Mouse (Mus musculus): ENCODE results near the gene Dab1. TPM values are rescaled to one million over a fixed set of nuclear protein-coding genes. Genes with fewer than 3 reads are reported as not detected.

Gene Dab1
- polyA plus RNA-seq, 1 experiment = 10.4 TPM

GRCm38 (mm10) chr4:103929631-103930030, 310.5 kb downstream of the Dab1 start:
- DNase-seq (ENCODE audit: low read depth, low spot score) = no peak

DNA sequence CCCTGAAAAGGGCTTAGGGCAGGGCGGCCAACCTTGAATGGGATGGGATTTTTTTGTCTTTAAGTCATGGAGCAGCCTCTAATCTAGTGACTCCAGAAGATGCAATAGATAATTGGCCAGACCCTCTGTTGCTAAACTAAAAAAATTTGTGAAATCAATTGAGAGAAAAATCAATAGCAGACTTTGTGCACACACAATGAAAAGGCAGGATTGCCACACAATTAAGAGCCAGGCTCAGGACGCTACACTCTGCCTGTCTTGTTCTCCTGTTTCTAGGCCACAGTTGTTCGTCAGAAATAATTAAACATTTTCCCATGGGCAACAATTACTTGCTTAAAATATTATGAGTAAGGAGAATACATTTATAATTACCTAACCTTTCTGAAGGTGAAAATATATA, 315.2 kb downstream of the Dab1 start:
- WGBS = 73% methylated on average over 3 of the region's 3 CpGs
- no peak for DNase-seq (ENCODE audit: low read depth, low spot score)

- DNase-seq (ENCODE audit: low read depth, low spot score) = no peak
- WGBS = 37% methylated on average over 3 of the region's 3 CpGs
Measured at GRCm38 (mm10) chr4:103948255-103948654, 329.1 kb downstream of the Dab1 start.

- DNase-seq (ENCODE audit: low read depth, low spot score) = no peak
- 54% methylated on average over 9 of the region's 9 CpGs for WGBS
Measured at GRCm38 (mm10) chr4:103953652-103954220, 334.6 kb downstream of the Dab1 start.

DNA sequence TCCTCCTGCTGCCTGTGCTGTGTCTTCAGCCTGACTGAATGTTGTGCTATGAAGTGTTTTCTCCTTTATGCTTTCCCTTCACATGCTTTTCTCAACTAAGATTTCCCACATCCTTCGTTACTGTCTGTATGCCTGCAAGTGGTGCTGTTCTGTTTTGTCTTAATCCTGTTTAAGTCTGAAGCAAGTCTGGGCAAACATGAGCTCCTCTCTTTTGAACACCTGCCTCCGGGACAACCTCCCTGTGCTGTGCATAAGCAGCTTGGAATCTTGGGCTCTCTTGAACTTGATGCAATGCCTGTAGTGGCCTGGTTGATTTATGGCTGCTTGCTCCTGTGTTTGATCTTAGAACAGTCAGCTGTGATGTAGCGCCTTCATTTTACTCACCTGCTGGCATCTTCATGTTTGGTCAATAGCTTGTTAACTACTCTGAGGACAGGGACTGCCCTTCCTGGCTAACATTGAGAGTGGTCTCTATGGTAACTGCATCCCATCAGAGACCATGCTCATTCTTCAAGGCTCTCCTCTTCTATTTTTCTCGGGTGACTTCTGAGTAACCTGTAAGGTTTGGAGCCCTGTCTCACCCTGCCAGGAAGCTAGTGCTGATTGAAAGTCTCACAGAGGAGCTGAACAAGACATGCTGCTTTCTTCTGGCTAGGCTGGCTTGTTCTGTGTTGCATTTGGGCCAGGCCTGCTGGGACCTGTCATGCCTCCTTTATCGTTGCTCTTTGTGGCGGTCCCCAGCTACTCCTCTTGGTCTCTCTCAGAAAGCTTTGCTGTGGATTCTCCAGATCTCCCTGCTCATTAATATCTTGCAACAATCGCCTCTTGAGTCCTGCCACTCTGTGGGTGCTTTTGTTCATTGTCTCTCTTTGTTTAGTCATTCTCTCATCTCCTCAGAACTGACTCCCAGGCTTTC, 342.2 kb downstream of the Dab1 start:
- 53% methylated on average over 7 of the region's 7 CpGs for WGBS
- no peak for DNase-seq (ENCODE audit: low read depth, low spot score)

DNA sequence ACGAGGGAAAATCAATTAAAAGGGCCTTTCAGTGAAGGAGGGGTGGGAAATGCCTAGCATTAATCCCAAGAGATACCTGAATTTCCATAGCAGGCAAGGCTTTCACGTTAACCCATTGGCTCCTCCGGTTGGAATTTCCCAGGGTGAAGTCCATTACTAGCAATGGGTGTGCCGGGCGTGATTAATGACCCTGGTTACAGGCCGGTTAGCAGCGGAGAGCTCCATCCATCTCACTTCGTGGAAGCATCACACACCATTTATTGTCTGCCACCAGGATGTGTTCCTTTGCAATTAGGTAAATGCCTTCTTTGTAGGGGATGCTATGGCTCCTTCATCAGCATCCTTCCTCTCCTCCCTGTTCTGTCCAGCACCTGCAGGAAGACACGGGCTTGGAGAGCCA, 350.7 kb downstream of the Dab1 start:
- no peak for DNase-seq (ENCODE audit: low read depth, low spot score)
- WGBS = 47% methylated on average over 9 of the region's 9 CpGs

DNA sequence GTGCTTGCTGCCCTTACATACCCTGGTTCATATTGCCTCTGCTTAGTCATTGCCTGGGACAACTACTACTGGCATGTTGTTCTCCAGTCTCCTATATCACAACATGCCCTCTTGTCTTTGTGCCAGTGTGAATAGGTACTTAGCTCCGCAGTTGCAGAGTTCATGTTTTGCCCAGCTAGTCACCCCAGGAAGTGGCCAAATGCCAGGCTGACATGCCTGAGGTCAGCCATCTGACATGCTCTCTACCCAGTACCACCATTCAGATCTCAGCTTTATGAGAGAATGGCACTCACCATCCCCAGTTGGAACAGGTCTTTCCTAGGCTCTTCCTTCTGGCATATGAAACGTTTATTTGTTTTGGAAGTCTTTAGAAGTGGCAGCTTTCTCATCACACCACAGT, 355.4 kb downstream of the Dab1 start:
- DNase-seq (ENCODE audit: low read depth, low spot score) = no peak
- 67% methylated on average over 2 of the region's 2 CpGs for WGBS

- DNase-seq (ENCODE audit: low read depth, low spot score) = no peak
- WGBS = 78% methylated on average over 2 of the region's 2 CpGs
Measured at GRCm38 (mm10) chr4:103974946-103975345, 355.8 kb downstream of the Dab1 start.

DNA sequence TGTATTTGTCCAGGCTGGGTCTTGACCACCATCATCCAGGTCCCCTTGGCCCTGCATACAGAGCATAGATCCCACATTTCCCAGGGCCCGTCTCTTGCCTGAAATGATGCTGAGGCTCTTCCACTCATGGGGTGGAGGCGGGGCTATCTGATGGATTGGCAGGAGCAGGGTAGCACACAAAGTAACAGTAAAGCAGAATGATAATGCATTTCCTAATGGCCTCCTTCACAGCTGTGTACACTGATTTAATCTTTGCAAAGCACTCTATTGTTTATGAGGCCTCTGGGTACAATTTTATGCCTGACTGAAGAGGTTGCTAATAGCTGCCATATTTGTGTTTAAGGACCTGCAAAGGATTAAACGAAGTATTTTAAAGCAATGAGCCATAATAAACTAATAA, 374.7 kb downstream of the Dab1 start:
- DNase-seq (ENCODE audit: low read depth, low spot score) = no peak
- WGBS = 70% methylated on average over 3 of the region's 3 CpGs

DNA sequence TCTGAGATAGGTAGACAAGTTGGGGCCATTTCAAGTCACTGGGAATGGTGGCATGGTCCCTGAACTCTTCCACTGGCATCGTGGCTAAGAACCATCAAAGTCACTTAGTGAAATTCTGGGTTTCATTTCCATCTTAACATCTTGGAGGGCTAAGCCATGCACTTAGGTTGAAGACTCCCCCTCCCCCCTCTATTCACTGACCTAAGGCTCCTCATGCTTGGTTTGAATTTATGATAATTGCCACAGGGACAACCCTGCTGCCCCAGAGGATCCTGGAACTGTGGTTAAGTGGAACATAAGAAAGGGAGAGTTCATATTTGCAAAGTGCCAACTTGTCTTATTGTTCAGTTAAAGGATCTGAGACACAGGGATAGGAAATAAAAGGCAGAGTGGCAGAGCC, 375.2 kb downstream of the Dab1 start:
- no peak for DNase-seq (ENCODE audit: low read depth, low spot score)
- 72% methylated on average over 1 of the region's 1 CpGs for WGBS

- 63% methylated on average over 5 of the region's 5 CpGs for WGBS
- no peak for DNase-seq (ENCODE audit: low read depth, low spot score)
Measured at GRCm38 (mm10) chr4:104008406-104008805, 389.2 kb downstream of the Dab1 start.

- no peak for DNase-seq (ENCODE audit: low read depth, low spot score)
- WGBS = 60% methylated on average over 4 of the region's 4 CpGs
Measured at GRCm38 (mm10) chr4:104011683-104012082, 392.5 kb downstream of the Dab1 start.

DNA sequence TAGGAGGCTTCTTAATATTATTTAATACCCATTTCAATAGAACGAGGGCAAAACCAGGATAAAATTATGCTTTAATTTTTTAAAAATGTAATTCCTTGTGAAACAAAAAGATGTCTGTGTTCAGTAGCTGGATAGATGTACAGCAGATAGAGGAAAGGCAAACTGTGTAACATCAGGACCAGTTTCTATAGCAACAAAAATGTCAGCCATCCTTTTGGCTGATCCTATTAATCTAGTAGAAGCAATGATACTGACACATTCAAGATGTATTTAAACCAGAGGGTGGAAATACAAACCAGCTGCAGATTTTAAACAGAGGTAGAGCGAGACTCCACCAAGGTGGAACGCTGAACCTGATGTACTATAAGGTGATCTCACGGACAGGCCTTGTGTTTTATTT, 393.0 kb downstream of the Dab1 start:
- DNase-seq (ENCODE audit: low read depth, low spot score) = no peak
- 44% methylated on average over 4 of the region's 4 CpGs for WGBS

DNA sequence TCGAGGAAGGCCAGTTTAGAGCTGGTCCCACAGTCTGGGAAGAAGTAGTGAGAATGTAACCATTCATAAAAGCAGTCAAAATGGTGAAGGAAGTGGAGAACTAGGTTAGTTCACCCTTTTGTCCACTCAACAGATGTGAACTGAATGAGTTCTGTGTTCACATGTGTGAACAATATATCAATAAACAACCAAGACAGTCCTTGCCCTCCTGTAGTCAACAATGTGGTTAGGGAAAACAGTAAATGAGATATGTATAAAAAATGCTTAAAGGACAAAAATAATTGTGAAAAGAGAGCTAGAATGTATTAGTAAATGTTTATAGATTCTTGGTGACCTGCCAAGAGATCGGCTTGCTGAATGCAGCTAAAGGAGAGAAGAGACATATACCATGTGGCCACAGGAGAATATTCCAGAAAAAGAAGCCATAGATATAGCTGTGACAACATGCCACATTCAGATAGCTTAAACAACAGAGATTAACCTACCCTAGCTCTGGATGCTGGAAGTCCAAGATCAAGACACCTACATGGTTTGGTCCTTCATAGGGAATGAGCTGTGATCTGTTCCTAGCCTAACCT, 406.0 kb downstream of the Dab1 start:
- WGBS = 55% methylated on average over 2 of the region's 2 CpGs
- DNase-seq (ENCODE audit: low read depth, low spot score) = no peak

DNA sequence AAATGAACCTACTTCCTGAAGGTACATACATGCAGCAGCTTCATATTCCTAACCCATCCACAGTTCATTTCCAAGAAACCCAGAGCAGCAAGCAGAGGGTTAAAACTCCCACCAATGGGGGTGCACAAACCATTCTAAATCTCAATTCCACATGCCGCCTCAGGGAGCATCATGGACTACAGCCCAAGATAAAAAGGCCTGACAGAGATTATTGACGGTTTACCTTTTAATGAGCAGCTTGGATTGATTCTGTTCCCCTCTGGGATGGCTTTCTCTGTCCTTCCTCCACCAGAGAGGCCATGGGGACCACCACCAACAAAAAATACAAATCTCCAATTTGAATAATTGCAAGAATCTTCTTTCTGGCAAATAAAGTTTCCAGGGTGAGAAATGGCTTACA, 407.7 kb downstream of the Dab1 start:
- WGBS = 62% methylated on average over 2 of the region's 2 CpGs
- no peak for DNase-seq (ENCODE audit: low read depth, low spot score)

- DNase-seq (ENCODE audit: low read depth, low spot score) = no peak
- 78% methylated on average over 1 of the region's 1 CpGs for WGBS
Measured at GRCm38 (mm10) chr4:104027239-104027638, 408.1 kb downstream of the Dab1 start.

- no peak for DNase-seq (ENCODE audit: low read depth, low spot score)
Measured at GRCm38 (mm10) chr4:104036091-104036490, 416.9 kb downstream of the Dab1 start.

DNA sequence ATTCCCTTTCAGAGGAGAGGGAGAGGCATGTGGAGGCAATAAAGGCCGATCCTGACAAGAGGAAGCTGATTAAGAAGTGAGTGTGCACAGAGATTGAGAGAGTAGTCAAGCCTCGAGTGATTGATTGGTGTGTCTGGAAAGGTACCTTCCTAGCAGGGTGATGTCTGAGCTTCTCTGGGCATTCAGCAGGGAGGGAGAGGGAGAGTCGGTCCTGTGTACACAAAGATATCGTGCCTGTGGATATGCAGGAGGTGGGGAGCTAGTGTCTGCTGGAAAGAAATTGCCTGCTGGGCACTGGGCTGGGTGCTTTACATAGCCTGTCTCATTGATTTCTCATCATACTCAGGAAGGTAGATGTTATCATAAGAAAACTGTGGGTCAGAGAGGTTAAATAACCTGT, 420.4 kb downstream of the Dab1 start:
- 17% methylated on average over 4 of the region's 4 CpGs for WGBS
- no peak for DNase-seq (ENCODE audit: low read depth, low spot score)

GRCm38 (mm10) chr4:104043441-104043840, 424.3 kb downstream of the Dab1 start:
- 78% methylated on average over 2 of the region's 2 CpGs for WGBS

DNA sequence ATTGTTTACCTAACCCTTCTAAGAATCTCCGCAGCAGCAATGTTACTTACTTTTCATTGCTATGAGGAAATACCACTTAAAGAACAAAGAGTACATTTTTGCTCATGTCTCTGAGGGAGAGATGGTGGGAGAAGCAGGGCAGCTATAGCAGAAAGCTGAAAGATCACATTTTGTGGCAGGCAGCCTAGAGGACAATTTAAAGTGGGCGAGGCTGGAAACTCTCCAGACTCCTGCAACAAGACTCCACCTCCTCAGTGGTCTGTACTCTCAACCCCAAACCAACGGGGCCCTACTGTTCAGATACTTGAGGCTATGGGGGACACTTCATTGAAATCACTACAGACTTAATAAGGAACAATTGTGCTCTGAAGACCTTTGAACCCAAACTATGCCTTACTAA, 425.5 kb downstream of the Dab1 start:
- WGBS = 15% methylated on average over 3 of the region's 3 CpGs
- DNase-seq (ENCODE audit: low read depth, low spot score) = no peak

More at GRCm38 (mm10) chr4:104043441-104043840, 424.3 kb downstream of the Dab1 start:
- DNase-seq (ENCODE audit: low read depth, low spot score) = no peak
